Mouse (Mus musculus) mesoderm, embryonic 11.5 days (tissue): ENCODE measurements around the gene Olfr1195.
"Not testable (repeated sequence)": the region's sequence is repeated elsewhere in the genome, so short reads cannot be mapped to it uniquely, and the experiment has no call there.

Experiments used
- DNase-seq: peaks from one replicate; pipeline ENCODE4 v3.0.0-alpha.2; 2012; ENCODE audit warnings: low read depth, low spot score

Gene Olfr1195

GRCm38 (mm10) chr2:88689087-88689486 is at the start of gene Olfr1195:
TSS of gene Olfr1195 (minus strand) at chr2:88689187.
- no peak for DNase-seq

- DNase-seq = no peak
These were observed 43.3 kb upstream of the Olfr1195 start, which contains the start of gene Olfr1197 for GRCm38 (mm10) chr2:88732266-88732665. TSS of gene Olfr1197 (minus strand) at chr2:88732366.

- no peak for DNase-seq
These were observed 15.5 kb upstream of the Olfr1195 start, which contains the start of gene Olfr1196 for GRCm38 (mm10) chr2:88704497-88704896. TSS of gene Olfr1196 (minus strand) at chr2:88704597.

GRCm38 (mm10) chr2:88675328-88675727 is 13.7 kb downstream of the Olfr1195 start, which contains the start of gene Olfr1193:
TSS of gene Olfr1193 (plus strand) at chr2:88675628.
- not testable (repeated sequence) for DNase-seq

- DNase-seq = no peak
These were observed 40.8 kb downstream of the Olfr1195 start, which contains the start of gene Olfr1192-ps1 for GRCm38 (mm10) chr2:88648209-88648608. TSS of gene Olfr1192-ps1 (plus strand) at chr2:88648509.

- DNase-seq = not testable (repeated sequence)
These were observed 48.7 kb downstream of the Olfr1195 start, which contains the start of gene Olfr1191-ps1 for GRCm38 (mm10) chr2:88640242-88640641. TSS of gene Olfr1191-ps1 (plus strand) at chr2:88640542.
